Mouse (Mus musculus): Measurements from ENCODE around the gene Gm38655.

DNA sequence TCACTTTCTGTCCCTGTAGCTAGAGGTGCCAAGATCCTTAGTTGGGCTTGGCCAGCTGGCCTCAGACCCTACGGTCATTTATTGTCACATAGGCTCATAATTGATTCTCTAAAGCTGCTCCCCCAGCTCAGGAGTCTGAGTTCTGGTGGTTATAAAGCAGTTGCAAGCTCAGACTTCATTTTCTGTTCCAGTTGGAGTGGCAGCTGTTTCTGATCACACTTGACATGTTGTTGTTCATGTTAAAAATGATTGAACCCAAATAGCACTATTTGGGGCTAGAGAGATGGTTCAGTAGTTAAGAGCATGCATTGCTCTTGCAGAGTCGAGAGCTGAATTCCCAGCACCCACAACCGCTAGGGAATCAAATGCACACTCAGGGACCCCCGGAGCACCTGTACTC, 34.7 kb upstream of the Gm38655 start:
- TF ChIP-seq CTCF (IDR thresholded peaks at IDR 0.05; ENCODE audit: low read depth, low read length) (no peak), POLR2A (IDR thresholded peaks at IDR 0.05; ENCODE audit: insufficient read depth, low read length) (no peak)
